Mouse (Mus musculus): ENCODE measurements around the gene Acbd5.

DNA sequence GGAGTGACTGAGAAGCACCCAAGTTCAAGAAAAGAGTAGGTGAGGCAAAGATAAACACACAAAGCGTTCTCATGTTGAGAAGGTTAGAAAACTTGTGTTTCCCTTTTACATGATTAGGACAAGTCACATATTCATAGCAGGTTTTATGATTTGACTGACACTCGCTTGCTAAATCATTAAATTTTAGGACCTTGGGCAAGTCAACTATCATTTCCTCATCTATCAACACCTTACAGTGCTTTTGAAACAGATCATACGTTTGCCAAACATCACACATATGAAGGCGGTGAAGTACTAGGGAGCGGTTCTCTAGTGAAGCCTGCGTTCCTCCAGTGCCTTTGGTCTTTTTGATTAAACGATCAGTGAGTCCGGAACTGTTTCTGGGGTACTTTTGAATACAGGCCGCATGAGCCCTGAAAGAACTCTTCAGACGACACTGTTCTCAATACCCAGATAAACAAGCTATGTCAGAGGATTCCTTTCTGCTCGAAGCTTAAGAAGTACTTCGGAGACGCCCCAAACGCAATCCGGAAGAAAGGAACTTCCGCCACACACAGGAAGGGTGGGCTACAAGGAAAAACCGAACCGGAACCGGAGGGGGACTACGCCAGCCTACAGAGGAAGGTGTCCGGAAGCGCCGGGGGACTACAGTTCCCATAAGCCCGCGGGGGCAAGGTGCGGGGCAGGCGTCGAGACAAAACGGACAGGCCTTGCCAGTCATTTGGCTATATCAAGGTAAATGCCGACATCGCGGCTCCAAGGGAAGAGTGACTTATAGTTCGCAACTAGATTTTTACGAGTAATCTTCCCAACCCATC is at the start of gene Acbd5:
- TF ChIP-seq POLR2A (IDR thresholded peaks at IDR 0.05; ENCODE audit: borderline replicate concordance, extremely low read depth, low read depth, low read length) (peak; percentile 77), CTCF (IDR thresholded peaks at IDR 0.05; ENCODE audit: insufficient read depth, low read length) (no peak)
